Mouse (Mus musculus) forebrain, postnatal 0 days (tissue): ENCODE measurements around the gene Olfr921. TPM values are rescaled to one million over a fixed set of nuclear protein-coding genes. Genes with fewer than 3 reads are reported as not detected.

Source experiments
- ATAC-seq: fragments of 200-750 bp; cut with Nextera tagmentation; 2 replicates; pipeline ENCODE4 v1.8.0; 2017; ENCODE audit warnings: mild to moderate bottlenecking, moderate library complexity
- DNase-seq: peaks from one replicate; pipeline ENCODE4 v3.0.0-alpha.2; 2015
- H3K27ac ChIP-seq: fragments of 300-500 bp; sonication (generic); 2 replicates; pipeline ENCODE4 v1.5.1; 2014; ENCODE audit warnings: low read depth, mild to moderate bottlenecking, antibody characterized with exemption, low read length, moderate library complexity, mixed read lengths
- H3K27me3 ChIP-seq: fragments of 300-500 bp; sonication (generic); 2 replicates; pipeline ENCODE4 v1.6.1; 2014; ENCODE audit warnings: mild to moderate bottlenecking, low read length, mixed read lengths; ENCODE audit not compliant: insufficient read depth
- H3K36me3 ChIP-seq: fragments of 300-500 bp; sonication (generic); 2 replicates; pipeline ENCODE4 v1.6.1; 2014; ENCODE audit warnings: mild to moderate bottlenecking, moderate library complexity; ENCODE audit not compliant: insufficient read depth
- H3K4me1 ChIP-seq: fragments of 300-500 bp; sonication (generic); 2 replicates; pipeline ENCODE4 v1.6.1; 2014; ENCODE audit warnings: antibody characterized with exemption; ENCODE audit not compliant: insufficient read depth
- H3K4me2 ChIP-seq: fragments of 300-500 bp; sonication (generic); 2 replicates; pipeline ENCODE4 v1.6.1; 2014; ENCODE audit warnings: low read depth, mild to moderate bottlenecking, moderate library complexity
- H3K4me3 ChIP-seq: fragments of 300-500 bp; sonication (generic); 2 replicates; pipeline ENCODE4 v1.5.1; 2014; ENCODE audit warnings: low read depth, low read length, mixed read lengths
- H3K9ac ChIP-seq: fragments of 300-500 bp; sonication (generic); 2 replicates; pipeline ENCODE4 v1.6.1; 2014; ENCODE audit warnings: mild to moderate bottlenecking
- H3K9me3 ChIP-seq: fragments of 300-500 bp; sonication (generic); 2 replicates; pipeline ENCODE4 v1.6.1; 2016; ENCODE audit warnings: low read length
- CTCF ChIP-seq: sonication (generic); IDR thresholded peaks from 2 replicates; pipeline ENCODE4 v1.5.1; 2016; ENCODE audit warnings: antibody characterized with exemption, control low read depth, low read depth
- WGBS: fragments of 180-500 bp; shearing (Covaris S2); extraction: QIAGEN DNeasy Blood & Tissue Kit; methylation state at CpG from one replicate; pipeline ENCODE4 v1.1.7; 2014; 5-methylcytosine and 5-hydroxymethylcytosine counted together
- polyA plus RNA-seq: library from polyadenylated mRNA; unstranded; fragments of >200 nt; fragmentation: Nextera tagmentation; extraction: Ambion mirVana; gene quantifications from 2 replicates; pipeline ENCODE4 v1.2.1, GENCODE M21; 2015
- total RNA-seq: library from RNA; depleted of rRNA; stranded (reverse); fragments of >200 nt; gene quantifications from 2 replicates; pipeline ENCODE4 v1.2.3, GENCODE M21; 2014; rRNA removed

Gene Olfr921
- total and polyA plus RNA-seq, 2 experiments from 2014 or later, result not detected

GRCm38 (mm10) chr9:38805696-38806095, 32.8 kb downstream of the Olfr921 start:
- H3K27ac ChIP-seq, result no peak overlapping the region
- no peak for ATAC-seq
- H3K36me3 ChIP-seq, result no peaks in the 10 kb centered on the region
- no peaks in the 10 kb centered on the region for H3K9me3 ChIP-seq
- DNase-seq, result peak; percentile 52
- H3K27me3 ChIP-seq, result no peaks in the 10 kb centered on the region
- no peak overlapping the region for H3K4me2 ChIP-seq
- no peak overlapping the region for H3K9ac ChIP-seq
- H3K4me1 ChIP-seq, result no peaks in the 10 kb centered on the region
- peak; percentile 51 for TF ChIP-seq CTCF
- H3K4me3 ChIP-seq, result no peak overlapping the region

- Histone ChIP-seq H3K27ac (no peak within 1 kb of the TSS), H3K4me3 (no peak within 1 kb of the TSS), H3K9me3 (no peaks in the 10 kb centered on the region), H3K36me3 (no peaks in the 10 kb centered on the region), H3K9ac (no peak within 1 kb of the TSS), H3K27me3 (no peaks in the 10 kb centered on the region), H3K4me1 (no peaks in the 10 kb centered on the region), H3K4me2 (no peak within 1 kb of the TSS)
- no peak for ATAC-seq
- TF ChIP-seq CTCF, result no peak
- no peak for DNase-seq
- WGBS, result 68% methylated on average over 2 of the region's 2 CpGs
Observed at GRCm38 (mm10) chr9:38814314-38814713, 41.4 kb downstream of the Olfr921 start, which contains the start of gene Olfr922. Gene Olfr922 (plus strand): TSS chr9:38814614.

GRCm38 (mm10) chr9:38815458-38815986, 42.7 kb downstream of the Olfr921 start:
- 74% methylated on average over 1 of the region's 1 CpGs for WGBS
- no peak for ATAC-seq

GRCm38 (mm10) chr9:38826245-38826644, 53.4 kb downstream of the Olfr921 start, which contains the start of gene Olfr923:
Gene Olfr923 (plus strand): TSS chr9:38826545.
- H3K27me3 ChIP-seq, result no peaks in the 10 kb centered on the region
- 93% methylated on average over 1 of the region's 1 CpGs for WGBS
- H3K4me3 ChIP-seq, result no peak within 1 kb of the TSS
- H3K9me3 ChIP-seq, result no peaks in the 10 kb centered on the region
- H3K27ac ChIP-seq, result no peak within 1 kb of the TSS
- H3K4me1 ChIP-seq, result no peaks in the 10 kb centered on the region
- no peaks in the 10 kb centered on the region for H3K36me3 ChIP-seq
- H3K9ac ChIP-seq, result no peak within 1 kb of the TSS
- no peak for TF ChIP-seq CTCF
- DNase-seq (no peak), ATAC-seq (no peak)
- H3K4me2 ChIP-seq, result no peak within 1 kb of the TSS

More at GRCm38 (mm10) chr9:38815458-38815986, 42.7 kb downstream of the Olfr921 start:
- Histone ChIP-seq H3K27ac (no peak overlapping the region), H3K9me3 (no peaks in the 10 kb centered on the region), H3K4me1 (no peaks in the 10 kb centered on the region), H3K4me2 (no peak overlapping the region), H3K9ac (no peak overlapping the region), H3K36me3 (no peaks in the 10 kb centered on the region), H3K27me3 (no peaks in the 10 kb centered on the region), H3K4me3 (no peak overlapping the region)
- DNase-seq, result no peak
- no peak for TF ChIP-seq CTCF

Other genes starting within 250 kb of the Olfr921 start
- gene Olfr910, start 235.2 kb upstream of the Olfr921 start, total RNA-seq, result not detected in 2 replicates
- not detected in 2 replicates for gene Olfr910, start 235.2 kb upstream of the Olfr921 start, polyA plus RNA-seq
- not detected in 2 replicates for gene Olfr912, start 192.9 kb upstream of the Olfr921 start, total RNA-seq
- not detected in 2 replicates for gene Olfr912, start 192.9 kb upstream of the Olfr921 start, polyA plus RNA-seq
- gene Olfr913, start 180.3 kb upstream of the Olfr921 start, total RNA-seq, result not detected in 2 replicates
- not detected in 2 replicates for gene Olfr913, start 180.3 kb upstream of the Olfr921 start, polyA plus RNA-seq
- not detected in 2 replicates for gene Olfr914, start 168.0 kb upstream of the Olfr921 start, total RNA-seq
- not detected in 2 replicates for gene Olfr914, start 168.0 kb upstream of the Olfr921 start, polyA plus RNA-seq
- not detected in 2 replicates for gene Olfr916, start 113.2 kb upstream of the Olfr921 start, total RNA-seq
- gene Olfr916, start 113.2 kb upstream of the Olfr921 start, polyA plus RNA-seq, result not detected in 2 replicates
- gene Olfr917, start 107.2 kb upstream of the Olfr921 start, total RNA-seq, result not detected in 2 replicates
- gene Olfr917, start 107.2 kb upstream of the Olfr921 start, polyA plus RNA-seq, result not detected in 2 replicates
- not detected in 2 replicates for gene Olfr918, start 98.5 kb upstream of the Olfr921 start, total RNA-seq
- not detected in 2 replicates for gene Olfr918, start 98.5 kb upstream of the Olfr921 start, polyA plus RNA-seq
- gene Olfr919, start 69.4 kb upstream of the Olfr921 start, total RNA-seq, result not detected in 2 replicates
- gene Olfr919, start 69.4 kb upstream of the Olfr921 start, polyA plus RNA-seq, result not detected in 2 replicates
- 6.5 and 7.9 TPM in 2 replicates for gene Vwa5a, start 54.8 kb upstream of the Olfr921 start, total RNA-seq
- gene Vwa5a, start 54.8 kb upstream of the Olfr921 start, polyA plus RNA-seq, result 5.0 and 5.5 TPM in 2 replicates
- gene Olfr920, start 20.8 kb upstream of the Olfr921 start, total RNA-seq, result under 0.01 and 0.14 TPM in 2 replicates
- gene Olfr920, start 20.8 kb upstream of the Olfr921 start, polyA plus RNA-seq, result not detected in 2 replicates
- gene Olfr922, start 41.5 kb downstream of the Olfr921 start, total RNA-seq, result not detected in 2 replicates
- not detected in 2 replicates for gene Olfr922, start 41.5 kb downstream of the Olfr921 start, polyA plus RNA-seq
- not detected in 2 replicates for gene Olfr923, start 53.5 kb downstream of the Olfr921 start, total RNA-seq
- not detected in 2 replicates for gene Olfr923, start 53.5 kb downstream of the Olfr921 start, polyA plus RNA-seq
- gene Olfr924, start 71.4 kb downstream of the Olfr921 start, total RNA-seq, result not detected in 2 replicates
- gene Olfr924, start 71.4 kb downstream of the Olfr921 start, polyA plus RNA-seq, result not detected in 2 replicates
- not detected in 2 replicates for gene Olfr26, start 82.0 kb downstream of the Olfr921 start, total RNA-seq
- not detected in 2 replicates for gene Olfr26, start 82.0 kb downstream of the Olfr921 start, polyA plus RNA-seq
- gene Olfr926, start 104.1 kb downstream of the Olfr921 start, total RNA-seq, result not detected in 2 replicates
- gene Olfr926, start 104.1 kb downstream of the Olfr921 start, polyA plus RNA-seq, result not detected in 2 replicates
- gene Olfr930, start 156.7 kb downstream of the Olfr921 start, total RNA-seq, result not detected in 2 replicates
- not detected in 2 replicates for gene Olfr930, start 156.7 kb downstream of the Olfr921 start, polyA plus RNA-seq
- not detected in 2 replicates for gene Olfr933, start 199.2 kb downstream of the Olfr921 start, total RNA-seq
- not detected in 2 replicates for gene Olfr933, start 199.2 kb downstream of the Olfr921 start, polyA plus RNA-seq
- gene Olfr934, start 215.2 kb downstream of the Olfr921 start, total RNA-seq, result not detected in 2 replicates
- gene Olfr934, start 215.2 kb downstream of the Olfr921 start, polyA plus RNA-seq, result not detected in 2 replicates
- not detected in 2 replicates for gene Olfr935, start 226.6 kb downstream of the Olfr921 start, total RNA-seq
- not detected in 2 replicates for gene Olfr935, start 226.6 kb downstream of the Olfr921 start, polyA plus RNA-seq